Mouse (Mus musculus): ENCODE measurements at regions not wholly inside any gene's neighbourhood (a gene's known extent, or its start where the extent isn't known, plus 50 kb on each side); places are given as distances from the start of the nearest gene placed in this dataset.

DNA sequence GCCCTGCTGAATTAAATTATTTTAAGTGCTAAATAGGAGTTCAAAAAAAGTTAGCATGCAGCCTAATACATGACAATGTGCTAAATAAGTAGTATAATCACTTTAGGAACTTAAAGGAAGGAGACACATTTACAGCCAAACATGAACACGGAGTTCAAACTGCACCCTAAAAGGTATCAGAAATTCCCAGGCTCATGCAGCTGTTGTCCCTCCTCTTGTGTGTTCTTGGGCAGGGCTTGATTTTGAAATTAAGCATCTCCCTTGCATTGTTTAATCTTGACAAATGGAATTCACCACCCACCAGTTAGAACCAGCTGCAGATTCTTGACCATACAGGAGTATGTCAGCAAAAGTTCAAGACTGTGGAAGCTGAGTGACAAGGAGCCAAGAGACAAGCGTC lies 137.3 kb upstream of the Kirrel3 start:
- Histone ChIP-seq H3K36me3 (ENCODE audit: control insufficient read depth, insufficient read depth, low read length) (no peaks in the 10 kb centered on the region), H3K27ac (ENCODE audit: low read depth) (no peak overlapping the region), H3K4me3 (ENCODE audit: low read depth, low read length) (no peak overlapping the region), H3K4me1 (replicated peaks; ENCODE audit: control insufficient read depth, insufficient read depth, low read length) (no peaks in the 10 kb centered on the region), H3K27me3 (replicated peaks; ENCODE audit: control insufficient read depth, insufficient read depth, low read length) (no peaks in the 10 kb centered on the region), H3K9ac (ENCODE audit: low read length) (no peak overlapping the region), H3K4me2 (ENCODE audit: low read length) (no peak overlapping the region), H3K9me3 (ENCODE audit: control insufficient read depth, low read length) (no peaks in the 10 kb centered on the region)
- ATAC-seq (replicated peaks; ENCODE audit: low FRiP score, low TSS enrichment, low read depth) (no peak), DNase-seq (ENCODE audit: low spot score) (no peak)
- 72% methylated on average over 2 of the region's 2 CpGs for WGBS

DNA sequence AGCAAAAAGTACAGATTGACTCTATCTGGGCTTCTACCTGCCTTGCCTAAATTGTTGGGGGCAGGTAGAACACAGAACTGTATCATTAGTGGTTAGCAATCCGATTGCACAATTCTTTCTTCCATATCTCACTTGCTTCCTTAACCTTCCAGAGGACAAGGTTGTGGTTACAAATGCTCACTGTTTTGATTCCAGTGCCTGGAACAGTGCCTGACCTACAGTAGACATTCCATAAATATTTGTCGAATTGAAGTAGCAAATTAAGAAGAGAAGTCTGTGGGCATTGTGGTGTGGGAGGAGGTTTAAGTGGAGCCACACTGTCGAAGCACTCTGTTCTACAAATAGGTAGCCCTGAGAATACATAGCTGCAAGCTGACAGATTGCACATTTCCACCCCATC lies 135.7 kb upstream of the Kirrel3 start:
- 64% methylated on average over 3 of the region's 3 CpGs for WGBS
- no peak overlapping the region for H3K9ac ChIP-seq (ENCODE audit: low read length)
- no peaks in the 10 kb centered on the region for H3K9me3 ChIP-seq (ENCODE audit: control insufficient read depth, low read length)
- no peak overlapping the region for H3K27ac ChIP-seq (ENCODE audit: low read depth)
- no peaks in the 10 kb centered on the region for H3K4me1 ChIP-seq (replicated peaks; ENCODE audit: control insufficient read depth, insufficient read depth, low read length)
- no peak overlapping the region for H3K4me2 ChIP-seq (ENCODE audit: low read length)
- ATAC-seq (replicated peaks; ENCODE audit: low FRiP score, low TSS enrichment, low read depth) (no peak), DNase-seq (ENCODE audit: low spot score) (no peak)
- H3K27me3 ChIP-seq (replicated peaks; ENCODE audit: control insufficient read depth, insufficient read depth, low read length) = no peaks in the 10 kb centered on the region
- H3K36me3 ChIP-seq (ENCODE audit: control insufficient read depth, insufficient read depth, low read length) = no peaks in the 10 kb centered on the region
- H3K4me3 ChIP-seq (ENCODE audit: low read depth, low read length) = no peak overlapping the region

DNA sequence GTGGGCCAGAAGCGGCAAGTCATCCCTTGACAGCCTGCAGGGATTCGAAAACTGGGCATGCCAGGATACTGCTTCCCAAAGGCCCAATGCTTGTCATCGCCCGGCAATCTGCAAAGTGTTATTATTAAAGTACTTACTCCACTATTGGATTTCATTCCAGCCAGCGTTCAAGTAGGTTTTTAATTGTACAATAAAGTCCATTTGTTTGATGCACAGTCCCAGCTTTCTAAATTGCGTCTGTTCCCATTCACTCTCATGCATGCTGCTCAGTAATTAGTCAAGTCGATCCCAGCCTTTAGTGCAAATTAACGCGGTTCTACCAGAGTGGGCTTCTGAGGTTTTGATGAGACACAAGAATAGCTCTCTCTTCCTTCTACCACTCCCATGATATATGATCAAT lies 131.9 kb upstream of the Kirrel3 start:
- 78% methylated on average over 9 of the region's 9 CpGs for WGBS
- Histone ChIP-seq H3K27me3 (replicated peaks; ENCODE audit: control insufficient read depth, insufficient read depth, low read length) (no peaks in the 10 kb centered on the region), H3K4me1 (replicated peaks; ENCODE audit: control insufficient read depth, insufficient read depth, low read length) (no peaks in the 10 kb centered on the region), H3K9me3 (ENCODE audit: control insufficient read depth, low read length) (no peaks in the 10 kb centered on the region), H3K4me3 (ENCODE audit: low read depth, low read length) (no peak overlapping the region), H3K4me2 (ENCODE audit: low read length) (no peak overlapping the region), H3K9ac (ENCODE audit: low read length) (no peak overlapping the region), H3K36me3 (ENCODE audit: control insufficient read depth, insufficient read depth, low read length) (no peaks in the 10 kb centered on the region), H3K27ac (ENCODE audit: low read depth) (no peak overlapping the region)
- no peak for DNase-seq (ENCODE audit: low spot score)
- ATAC-seq (replicated peaks; ENCODE audit: low FRiP score, low TSS enrichment, low read depth) = no peak

DNA sequence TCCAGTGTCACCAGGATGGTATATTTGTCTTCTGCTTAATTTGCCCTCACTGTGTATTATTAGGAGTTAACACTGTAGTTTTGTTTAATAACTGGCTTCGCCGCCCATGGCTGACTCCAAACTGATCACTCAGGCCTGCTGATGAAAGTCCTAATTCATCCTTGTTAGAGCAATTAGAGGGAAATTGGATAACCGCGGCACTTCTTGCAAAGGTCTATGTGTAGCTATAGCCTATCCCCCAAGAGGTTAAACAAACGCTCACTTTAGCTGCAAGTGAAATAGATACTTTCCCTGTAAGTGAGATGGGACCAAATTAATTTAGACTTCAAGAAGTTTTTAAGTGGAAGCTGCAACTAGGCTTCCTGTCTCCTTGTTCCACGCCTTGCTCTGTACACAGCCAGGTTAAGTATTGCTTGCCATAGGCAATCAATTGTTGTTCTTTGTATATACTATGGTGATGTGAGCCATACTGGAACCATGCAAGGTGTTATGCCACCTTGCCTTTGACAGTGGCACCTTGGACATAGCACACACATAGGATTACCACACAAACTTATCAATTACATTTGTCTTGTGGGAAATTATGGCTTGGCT lies 130.9 kb upstream of the Kirrel3 start:
- H3K4me3 ChIP-seq (ENCODE audit: low read depth, low read length) = no peak overlapping the region
- DNase-seq (ENCODE audit: low spot score) = no peak
- 74% methylated on average over 6 of the region's 6 CpGs for WGBS
- no peaks in the 10 kb centered on the region for H3K36me3 ChIP-seq (ENCODE audit: control insufficient read depth, insufficient read depth, low read length)
- no peak overlapping the region for H3K27ac ChIP-seq (ENCODE audit: low read depth)
- H3K27me3 ChIP-seq (replicated peaks; ENCODE audit: control insufficient read depth, insufficient read depth, low read length) = no peaks in the 10 kb centered on the region
- H3K9ac ChIP-seq (ENCODE audit: low read length) = no peak overlapping the region
- no peak overlapping the region for H3K4me2 ChIP-seq (ENCODE audit: low read length)
- ATAC-seq (replicated peaks; ENCODE audit: low FRiP score, low TSS enrichment, low read depth) = no peak
- H3K9me3 ChIP-seq (ENCODE audit: control insufficient read depth, low read length) = no peaks in the 10 kb centered on the region
- no peaks in the 10 kb centered on the region for H3K4me1 ChIP-seq (replicated peaks; ENCODE audit: control insufficient read depth, insufficient read depth, low read length)

DNA sequence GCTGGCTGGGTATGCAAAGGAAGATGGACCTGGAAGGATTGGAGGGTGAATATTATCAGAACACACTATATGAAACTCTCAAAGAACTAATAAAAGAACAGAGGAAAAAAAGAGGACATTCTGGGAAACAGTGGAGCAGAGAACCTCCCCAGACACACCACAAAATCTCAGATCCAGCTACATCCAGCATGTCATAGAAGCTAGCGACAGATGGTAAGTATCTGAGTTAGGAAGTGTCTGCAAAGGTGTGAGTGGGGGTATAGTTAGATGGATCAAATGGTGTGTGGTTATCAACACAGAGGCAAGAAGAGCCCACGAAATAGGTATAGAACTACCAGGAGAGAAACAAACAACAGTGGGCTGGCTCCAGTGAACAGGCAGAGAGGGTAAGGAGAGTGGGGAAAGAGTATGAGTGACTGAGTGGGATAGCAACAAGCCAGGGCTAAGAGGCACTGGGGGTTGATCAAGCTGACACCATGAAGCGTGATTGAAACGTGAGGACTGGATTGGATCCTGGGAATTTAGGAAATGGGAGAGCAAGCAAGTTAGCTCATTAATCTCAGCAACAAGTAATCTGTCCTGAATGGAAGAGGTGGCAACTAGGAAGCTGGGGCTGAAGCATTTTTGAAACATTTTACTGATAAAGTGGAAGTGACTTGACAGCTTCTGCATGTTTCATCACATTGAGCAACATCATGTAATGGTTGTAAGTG lies 114.9 kb upstream of the Kirrel3 start:
- Histone ChIP-seq H3K27me3 (replicated peaks; ENCODE audit: control insufficient read depth, insufficient read depth, low read length) (no peaks in the 10 kb centered on the region), H3K9ac (ENCODE audit: low read length) (no peak overlapping the region), H3K9me3 (ENCODE audit: control insufficient read depth, low read length) (no peaks in the 10 kb centered on the region), H3K4me1 (replicated peaks; ENCODE audit: control insufficient read depth, insufficient read depth, low read length) (no peaks in the 10 kb centered on the region), H3K27ac (ENCODE audit: low read depth) (no peak overlapping the region), H3K4me2 (ENCODE audit: low read length) (no peak overlapping the region), H3K4me3 (ENCODE audit: low read depth, low read length) (no peak overlapping the region), H3K36me3 (ENCODE audit: control insufficient read depth, insufficient read depth, low read length) (no peaks in the 10 kb centered on the region)
- ATAC-seq (replicated peaks; ENCODE audit: low FRiP score, low TSS enrichment, low read depth) (no peak), DNase-seq (ENCODE audit: low spot score) (no peak)
- 71% methylated on average over 4 of the region's 4 CpGs for WGBS

DNA sequence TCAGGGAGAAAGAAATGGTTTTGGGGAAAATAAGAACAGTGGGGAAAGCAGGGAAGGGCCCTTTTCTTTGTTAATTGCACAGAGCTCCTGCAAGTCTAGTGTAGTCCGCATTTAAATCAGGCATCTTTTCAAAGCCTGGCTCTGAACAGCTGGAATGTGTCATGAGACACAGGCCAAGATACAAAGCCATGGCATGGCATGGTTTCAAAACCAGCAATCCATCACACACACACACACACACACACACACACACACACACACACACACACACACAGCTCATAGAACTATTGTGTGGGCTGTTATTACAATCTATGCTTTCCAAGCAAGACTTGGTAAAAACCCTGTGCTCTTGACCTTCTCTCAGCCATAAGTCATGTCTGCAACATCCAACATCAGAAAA lies 110.5 kb upstream of the Kirrel3 start:
- 64% methylated on average over 1 of the region's 1 CpGs for WGBS
- no peaks in the 10 kb centered on the region for H3K4me1 ChIP-seq (replicated peaks; ENCODE audit: control insufficient read depth, insufficient read depth, low read length)
- no peak overlapping the region for H3K9ac ChIP-seq (ENCODE audit: low read length)
- no peak overlapping the region for H3K27ac ChIP-seq (ENCODE audit: low read depth)
- no peaks in the 10 kb centered on the region for H3K27me3 ChIP-seq (replicated peaks; ENCODE audit: control insufficient read depth, insufficient read depth, low read length)
- H3K9me3 ChIP-seq (ENCODE audit: control insufficient read depth, low read length) = no peaks in the 10 kb centered on the region
- no peaks in the 10 kb centered on the region for H3K36me3 ChIP-seq (ENCODE audit: control insufficient read depth, insufficient read depth, low read length)
- no peak for DNase-seq (ENCODE audit: low spot score)
- no peak for ATAC-seq (replicated peaks; ENCODE audit: low FRiP score, low TSS enrichment, low read depth)
- no peak overlapping the region for H3K4me2 ChIP-seq (ENCODE audit: low read length)
- H3K4me3 ChIP-seq (ENCODE audit: low read depth, low read length) = no peak overlapping the region

DNA sequence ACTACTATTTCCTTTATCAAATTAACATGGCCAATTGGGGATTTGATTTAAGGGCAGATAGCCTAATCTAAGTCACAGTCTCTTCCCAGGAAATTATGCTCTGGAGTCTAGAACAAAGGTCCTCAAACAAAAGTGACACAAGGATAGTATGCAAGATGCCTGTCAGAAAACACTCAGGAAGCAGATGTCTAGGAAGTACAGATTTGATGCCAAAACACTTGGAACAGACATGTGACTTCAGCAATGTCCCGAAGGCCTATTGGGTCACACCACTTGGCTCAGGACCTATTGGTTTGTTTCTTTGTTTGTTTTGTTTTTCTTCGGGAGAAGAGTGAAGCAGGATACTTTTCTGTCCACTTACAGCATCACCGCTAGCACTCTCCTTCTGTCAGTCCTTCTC lies 105.7 kb upstream of the Kirrel3 start:
- H3K27ac ChIP-seq (ENCODE audit: low read depth) = no peak overlapping the region
- ATAC-seq (replicated peaks; ENCODE audit: low FRiP score, low TSS enrichment, low read depth) (no peak), DNase-seq (ENCODE audit: low spot score) (no peak)
- no peaks in the 10 kb centered on the region for H3K9me3 ChIP-seq (ENCODE audit: control insufficient read depth, low read length)
- H3K4me2 ChIP-seq (ENCODE audit: low read length) = no peak overlapping the region
- 88% methylated on average over 3 of the region's 3 CpGs for WGBS
- no peaks in the 10 kb centered on the region for H3K27me3 ChIP-seq (replicated peaks; ENCODE audit: control insufficient read depth, insufficient read depth, low read length)
- H3K36me3 ChIP-seq (ENCODE audit: control insufficient read depth, insufficient read depth, low read length) = no peaks in the 10 kb centered on the region
- H3K4me3 ChIP-seq (ENCODE audit: low read depth, low read length) = no peak overlapping the region
- no peaks in the 10 kb centered on the region for H3K4me1 ChIP-seq (replicated peaks; ENCODE audit: control insufficient read depth, insufficient read depth, low read length)
- no peak overlapping the region for H3K9ac ChIP-seq (ENCODE audit: low read length)

DNA sequence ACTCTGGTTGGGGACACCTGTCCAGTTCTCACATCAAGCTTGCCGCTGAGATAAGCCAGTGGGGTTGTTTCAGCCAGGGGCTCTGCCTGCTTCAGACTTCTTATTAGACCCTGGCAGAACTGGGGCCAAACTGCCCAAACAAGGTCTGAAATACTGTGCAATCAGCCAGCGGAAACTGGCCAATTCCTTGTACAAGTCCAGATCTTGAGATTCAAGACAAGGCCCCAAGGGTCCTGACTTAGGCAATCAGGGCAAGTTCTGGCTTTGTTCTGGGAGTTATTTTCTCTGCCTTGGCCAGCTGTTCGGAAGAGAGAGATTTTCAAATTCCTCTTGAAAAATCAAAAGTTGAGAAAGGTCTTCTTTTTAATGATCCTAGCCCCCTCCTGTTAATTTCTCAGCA lies 104.1 kb upstream of the Kirrel3 start:
- ATAC-seq (replicated peaks; ENCODE audit: low FRiP score, low TSS enrichment, low read depth) = no peak
- Histone ChIP-seq H3K36me3 (ENCODE audit: control insufficient read depth, insufficient read depth, low read length) (no peaks in the 10 kb centered on the region), H3K4me1 (replicated peaks; ENCODE audit: control insufficient read depth, insufficient read depth, low read length) (no peaks in the 10 kb centered on the region), H3K9me3 (ENCODE audit: control insufficient read depth, low read length) (no peaks in the 10 kb centered on the region), H3K27ac (ENCODE audit: low read depth) (no peak overlapping the region), H3K27me3 (replicated peaks; ENCODE audit: control insufficient read depth, insufficient read depth, low read length) (no peaks in the 10 kb centered on the region), H3K9ac (ENCODE audit: low read length) (no peak overlapping the region), H3K4me3 (ENCODE audit: low read depth, low read length) (no peak overlapping the region), H3K4me2 (ENCODE audit: low read length) (no peak overlapping the region)
- no peak for DNase-seq (ENCODE audit: low spot score)
- 84% methylated on average over 3 of the region's 3 CpGs for WGBS

DNA sequence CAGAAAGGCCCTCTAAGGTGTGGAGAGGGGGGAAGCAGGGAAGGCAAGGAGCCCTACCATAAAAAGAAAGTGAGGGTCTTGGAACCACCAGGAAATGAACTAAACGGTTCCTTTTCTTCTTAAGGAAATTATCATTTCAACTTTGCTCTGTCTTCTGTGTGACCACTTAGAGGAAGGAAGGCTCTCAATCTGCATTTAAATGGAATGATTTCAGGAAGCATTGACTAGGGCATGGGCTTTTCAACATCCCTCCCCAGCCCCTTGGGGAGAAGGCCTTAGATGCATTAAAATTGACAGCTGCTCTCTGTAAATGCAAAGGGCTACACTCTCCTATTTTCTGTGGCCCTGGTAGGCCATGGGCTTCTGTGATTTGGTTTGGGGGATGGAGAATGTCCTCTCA lies 103.5 kb upstream of the Kirrel3 start:
- Histone ChIP-seq H3K27ac (ENCODE audit: low read depth) (no peak overlapping the region), H3K4me2 (ENCODE audit: low read length) (no peak overlapping the region), H3K4me3 (ENCODE audit: low read depth, low read length) (no peak overlapping the region), H3K9me3 (ENCODE audit: control insufficient read depth, low read length) (no peaks in the 10 kb centered on the region), H3K36me3 (ENCODE audit: control insufficient read depth, insufficient read depth, low read length) (no peaks in the 10 kb centered on the region), H3K4me1 (replicated peaks; ENCODE audit: control insufficient read depth, insufficient read depth, low read length) (no peaks in the 10 kb centered on the region), H3K27me3 (replicated peaks; ENCODE audit: control insufficient read depth, insufficient read depth, low read length) (no peaks in the 10 kb centered on the region), H3K9ac (ENCODE audit: low read length) (no peak overlapping the region)
- no peak for ATAC-seq (replicated peaks; ENCODE audit: low FRiP score, low TSS enrichment, low read depth)
- no peak for DNase-seq (ENCODE audit: low spot score)
- WGBS = 65% methylated on average over 1 of the region's 1 CpGs

Data from intestine, embryonic 14.5 days (tissue).